Mouse (Mus musculus) myocyte (in vitro differentiated cells): Measurements from ENCODE around the gene Thumpd2.

Source experiments
- E2F4 ChIP-seq: IDR thresholded peaks from one replicate; pipeline ENCODE4 v1.6.1; 2011; ENCODE audit warnings: mild to moderate bottlenecking, control low read depth, moderate library complexity; ENCODE audit not compliant: insufficient read depth
- MAX ChIP-seq: IDR thresholded peaks from one replicate; pipeline ENCODE4 v1.6.1; 2011; ENCODE audit warnings: low read depth, mild to moderate bottlenecking, control low read depth
- POLR2A ChIP-seq: IDR thresholded peaks from one replicate; pipeline ENCODE4 v1.6.1; 2011; ENCODE audit warnings: low read depth, mild to moderate bottlenecking, control low read depth, moderate library complexity; ENCODE audit not compliant: insufficient read length
- TCF3 ChIP-seq: IDR thresholded peaks from one replicate; pipeline ENCODE4 v1.6.1; 2011; ENCODE audit warnings: low read depth, control low read depth; ENCODE audit not compliant: insufficient read length

- no peak for TF ChIP-seq POLR2A
- no peak for TF ChIP-seq MAX
- no peak for TF ChIP-seq TCF3
- no peak for TF ChIP-seq E2F4
These were observed 31.6 kb upstream of the Thumpd2 start for GRCm38 (mm10) chr17:81096490-81096889.
